Mouse (Mus musculus) G1E (cell line): ENCODE data around the gene Cdc42se2. TPM values are rescaled to one million over a fixed set of nuclear protein-coding genes. Genes with fewer than 3 reads are reported as not detected.

Experiments
- ATAC-seq: 2 replicates; pipeline ENCODE4 v1.8.0; 2016; ENCODE audit warnings: mild to moderate bottlenecking; ENCODE audit not compliant: insufficient number of reproducible peaks, poor library complexity, low FRiP score, severe bottlenecking; ENCODE audit errors: extremely low read depth
- DNase-seq: peaks from one replicate; pipeline ENCODE4 v3.0.0; 2012; ENCODE audit warnings: low spot score
- H3K27me3 ChIP-seq: 2 replicates; pipeline ENCODE4 v1.6.1; 2012; ENCODE audit warnings: mild to moderate bottlenecking, low read length, inconsistent platforms; ENCODE audit not compliant: insufficient read depth
- H3K36me3 ChIP-seq: replicated peaks from 2 replicates; pipeline ENCODE3; 2012; ENCODE audit warnings: mild to moderate bottlenecking, inconsistent platforms
- H3K4me1 ChIP-seq: 2 replicates; pipeline ENCODE4 v1.6.1; 2012; ENCODE audit warnings: low read depth, low read length, inconsistent platforms, mixed read lengths; ENCODE audit not compliant: insufficient read depth
- H3K4me3 ChIP-seq: 2 replicates; pipeline ENCODE4 v1.5.1; 2012; ENCODE audit warnings: low read depth, mild to moderate bottlenecking, inconsistent platforms, low read length, moderate library complexity, mixed read lengths
- H3K9me3 ChIP-seq: replicated peaks from 2 replicates; pipeline ENCODE4 v1.6.1; 2012; ENCODE audit warnings: inconsistent platforms
- CTCF ChIP-seq: IDR thresholded peaks from 2 replicates; pipeline ENCODE4 v1.5.1; 2012; ENCODE audit warnings: low read depth, low read length, inconsistent platforms, mixed read lengths
- GATA1 ChIP-seq: IDR thresholded peaks from 2 replicates; pipeline ENCODE4 v1.6.1; 2012; ENCODE audit warnings: borderline replicate concordance, low read length, inconsistent platforms, mixed read lengths
- GATA2 ChIP-seq: IDR thresholded peaks from 2 replicates; pipeline ENCODE4 v1.6.1; 2012; ENCODE audit warnings: low read depth, low read length, inconsistent platforms, borderline replicate concordance
- POLR2AphosphoS5 ChIP-seq: IDR thresholded peaks from 2 replicates; pipeline ENCODE4 v1.6.1; 2012; ENCODE audit warnings: low read depth, low read length, inconsistent platforms; ENCODE audit not compliant: insufficient replicate concordance
- TAL1 ChIP-seq: conservative IDR thresholded peaks from 2 replicates; pipeline ENCODE4 v1.6.1; 2012; ENCODE audit warnings: low read depth, low read length, inconsistent platforms, mixed read lengths
- polyA plus RNA-seq: library from polyadenylated mRNA; stranded (reverse); fragments of >175 nt; gene quantifications from 2 replicates; pipeline ENCODE4 v1.2.3, GENCODE M21; 2012
- total RNA-seq, 2 experiments: library from RNA; stranded (forward) in 1 of 2; stranded (reverse) in 1 of 2; fragments of 200-1000 nt in 1 of 2; fragments of >200 nt in 1 of 2; fragmentation: Nextera tagmentation in 1 of 2; gene quantifications; 2 replicates each; pipeline ENCODE4 v1.2.3; 2014 to 2017

Cdc42se2 gene
- total and polyA plus RNA-seq, 3 experiments, result 5.0 to 32.9 (median 25.0) TPM

DNA sequence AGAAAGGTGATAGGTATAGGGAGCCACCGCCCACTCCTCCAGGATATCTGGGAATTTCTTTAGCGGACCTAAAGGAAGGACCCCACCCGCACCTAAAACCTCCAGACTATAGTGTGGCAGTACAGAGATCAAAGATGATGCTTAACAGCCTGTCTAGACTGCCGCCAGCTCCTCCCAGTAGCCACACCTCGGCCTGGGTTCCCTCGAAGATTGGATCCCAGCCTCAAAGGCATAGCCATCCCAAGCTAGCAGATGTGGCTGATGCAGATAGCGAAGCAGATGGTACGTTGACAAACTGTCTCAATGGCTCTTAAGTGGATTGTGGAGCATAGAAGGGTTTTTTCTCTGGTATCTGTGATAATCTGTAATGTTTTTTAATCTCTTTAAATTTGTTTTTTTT is 93.2 kb downstream of the Cdc42se2 start:
- ATAC-seq, result no peak
- H3K4me1 ChIP-seq, result peaks cover 2% of the 10 kb centered on the region; the same call in 1 of the 2 replicates
- no peak overlapping the region for H3K4me3 ChIP-seq
- peaks cover 84% of the 10 kb centered on the region for H3K36me3 ChIP-seq
- no peaks in the 10 kb centered on the region for H3K27me3 ChIP-seq
- no peaks in the 10 kb centered on the region for H3K9me3 ChIP-seq
- no peak for DNase-seq
- TF ChIP-seq GATA1, result no peak
- no peak for TF ChIP-seq TAL1

DNA sequence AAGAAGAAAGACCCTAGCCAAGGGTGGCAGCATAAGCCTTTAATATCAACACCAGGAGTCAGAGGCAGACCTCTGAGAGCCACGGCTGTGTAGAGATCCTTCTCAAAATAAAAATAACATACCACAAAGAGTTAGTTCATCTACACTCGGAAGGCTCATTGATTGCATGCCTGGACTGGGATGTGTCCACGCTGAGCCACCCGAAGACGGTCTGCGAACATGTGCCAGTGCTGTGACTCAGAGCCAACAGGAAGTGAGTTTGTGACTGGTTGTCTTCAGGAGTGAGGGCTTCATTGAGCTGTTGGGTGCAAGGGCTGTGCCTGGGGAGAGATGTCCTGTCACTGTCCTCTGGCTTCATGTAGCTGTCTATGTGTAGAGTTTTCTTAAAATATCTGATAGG is 93.8 kb downstream of the Cdc42se2 start:
- Histone ChIP-seq H3K36me3 (peaks cover 87% of the 10 kb centered on the region), H3K9me3 (no peaks in the 10 kb centered on the region), H3K27me3 (no peaks in the 10 kb centered on the region), H3K4me3 (no peak overlapping the region), H3K4me1 (peaks cover 2% of the 10 kb centered on the region; the same call in 1 of the 2 replicates)
- ATAC-seq, result no peak
- no peak for TF ChIP-seq TAL1
- TF ChIP-seq CTCF, result no peak
- no peak for TF ChIP-seq GATA2
- no peak for TF ChIP-seq POLR2AphosphoS5
- TF ChIP-seq GATA1, result no peak
- no peak for DNase-seq

DNA sequence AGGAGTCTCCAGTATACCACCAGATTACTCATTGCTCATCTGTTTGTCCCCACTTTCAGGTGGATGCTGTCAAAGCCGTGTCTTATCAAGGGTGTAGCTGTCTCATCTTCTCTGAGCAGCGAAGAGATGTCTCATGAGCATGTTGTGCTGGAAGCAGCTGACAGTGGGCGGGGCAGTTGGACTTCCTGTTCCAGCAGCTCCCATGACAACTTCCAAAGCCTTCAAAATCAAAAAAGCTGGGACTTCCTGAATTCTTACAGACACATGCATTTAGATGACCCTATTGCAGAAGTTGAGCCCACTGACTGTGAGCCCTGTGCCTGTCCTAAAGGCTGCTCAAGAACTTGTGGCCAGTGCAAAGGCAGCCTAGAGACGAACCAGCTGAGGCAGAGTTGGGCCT is 96.3 kb downstream of the Cdc42se2 start:
- Histone ChIP-seq H3K27me3 (no peaks in the 10 kb centered on the region), H3K4me3 (no peak overlapping the region), H3K4me1 (peaks cover 2% of the 10 kb centered on the region; the same call in 1 of the 2 replicates), H3K9me3 (no peaks in the 10 kb centered on the region), H3K36me3 (peaks cover 86% of the 10 kb centered on the region)
- DNase-seq, result no peak
- no peak for TF ChIP-seq GATA2
- no peak for TF ChIP-seq POLR2AphosphoS5
- no peak for TF ChIP-seq TAL1
- TF ChIP-seq GATA1, result no peak
- no peak for TF ChIP-seq CTCF
- no peak for ATAC-seq

DNA sequence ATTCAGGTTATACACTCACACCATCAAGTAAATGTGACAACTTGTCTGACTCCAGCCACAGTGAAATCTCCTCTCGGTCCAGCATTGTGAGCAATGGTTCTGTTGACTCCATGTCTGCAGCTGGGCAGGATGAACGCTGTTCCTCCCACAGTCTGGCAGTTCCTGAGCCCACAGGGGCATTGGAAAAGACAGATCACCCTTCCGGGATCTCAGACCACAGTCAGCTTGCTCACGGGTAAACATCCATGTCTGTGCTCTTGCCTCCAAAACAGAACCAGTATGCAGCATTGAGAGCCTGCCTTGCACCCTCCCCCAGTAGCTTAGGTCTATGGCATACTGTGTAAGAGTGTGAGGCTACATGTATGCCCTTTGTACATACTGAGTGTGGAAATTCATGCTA is 97.3 kb downstream of the Cdc42se2 start:
- Histone ChIP-seq H3K36me3 (peaks cover 86% of the 10 kb centered on the region), H3K9me3 (no peaks in the 10 kb centered on the region), H3K4me3 (no peak overlapping the region), H3K4me1 (peaks cover 2% of the 10 kb centered on the region; the same call in 1 of the 2 replicates), H3K27me3 (no peaks in the 10 kb centered on the region)
- DNase-seq (no peak), ATAC-seq (no peak)
- TF ChIP-seq GATA1 (no peak), POLR2AphosphoS5 (no peak), GATA2 (no peak), CTCF (no peak), TAL1 (no peak)

DNA sequence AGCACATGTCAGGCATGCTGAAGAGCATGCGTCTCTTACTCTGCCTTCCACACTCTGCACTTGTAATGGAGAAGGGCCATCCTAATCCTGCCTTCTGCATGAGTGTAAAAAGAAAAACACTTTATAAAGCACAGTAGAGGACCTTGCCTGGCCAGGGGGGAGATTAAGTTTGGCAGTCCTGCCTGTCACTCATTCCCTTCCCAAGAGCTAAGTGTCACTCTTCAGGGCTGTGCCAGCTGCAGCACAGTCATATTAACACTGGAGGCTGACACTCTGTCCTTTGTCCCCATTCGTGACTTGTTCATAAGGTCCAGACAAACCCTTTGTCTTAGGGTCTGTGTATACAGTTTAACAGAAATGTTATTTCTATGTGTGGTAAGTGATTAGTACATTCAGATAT is 102.6 kb downstream of the Cdc42se2 start:
- H3K9me3 ChIP-seq, result 0 out of 2 replicates have a peak, but pooled peaks cover 2% of the 10 kb centered on the region
- H3K4me1 ChIP-seq, result no peaks in the 10 kb centered on the region
- ATAC-seq (no peak), DNase-seq (no peak)
- H3K27me3 ChIP-seq, result no peaks in the 10 kb centered on the region
- peaks cover 83% of the 10 kb centered on the region for H3K36me3 ChIP-seq
- TF ChIP-seq CTCF (no peak), GATA2 (no peak), GATA1 (no peak), TAL1 (no peak), POLR2AphosphoS5 (no peak)
- no peak overlapping the region for H3K4me3 ChIP-seq

DNA sequence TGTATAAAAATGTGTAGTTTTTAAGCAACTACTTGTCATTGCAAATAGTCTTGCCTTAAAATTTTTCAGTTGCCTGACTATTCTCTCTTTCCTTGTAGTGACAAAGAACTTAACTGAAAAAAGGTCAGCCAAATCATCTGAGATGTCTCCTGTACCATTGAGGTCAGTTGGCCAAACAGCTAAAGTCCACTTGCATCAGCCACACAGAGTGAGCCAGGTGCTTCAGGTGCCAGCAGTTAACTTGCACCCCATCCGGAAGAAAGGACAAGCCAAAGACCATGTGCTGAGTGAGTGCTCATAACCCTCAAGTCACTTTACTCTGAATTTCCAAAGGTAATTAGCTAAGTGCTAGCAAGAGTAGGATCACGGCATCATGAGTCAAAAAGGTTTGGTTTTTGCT is 108.3 kb downstream of the Cdc42se2 start:
- no peaks in the 10 kb centered on the region for H3K4me1 ChIP-seq
- no peak overlapping the region for H3K4me3 ChIP-seq
- no peaks in the 10 kb centered on the region for H3K27me3 ChIP-seq
- ATAC-seq (no peak), DNase-seq (no peak)
- TF ChIP-seq CTCF, result no peak
- H3K9me3 ChIP-seq, result 0 out of 2 replicates have a peak, but pooled peaks cover 2% of the 10 kb centered on the region
- peaks cover 77% of the 10 kb centered on the region for H3K36me3 ChIP-seq

DNA sequence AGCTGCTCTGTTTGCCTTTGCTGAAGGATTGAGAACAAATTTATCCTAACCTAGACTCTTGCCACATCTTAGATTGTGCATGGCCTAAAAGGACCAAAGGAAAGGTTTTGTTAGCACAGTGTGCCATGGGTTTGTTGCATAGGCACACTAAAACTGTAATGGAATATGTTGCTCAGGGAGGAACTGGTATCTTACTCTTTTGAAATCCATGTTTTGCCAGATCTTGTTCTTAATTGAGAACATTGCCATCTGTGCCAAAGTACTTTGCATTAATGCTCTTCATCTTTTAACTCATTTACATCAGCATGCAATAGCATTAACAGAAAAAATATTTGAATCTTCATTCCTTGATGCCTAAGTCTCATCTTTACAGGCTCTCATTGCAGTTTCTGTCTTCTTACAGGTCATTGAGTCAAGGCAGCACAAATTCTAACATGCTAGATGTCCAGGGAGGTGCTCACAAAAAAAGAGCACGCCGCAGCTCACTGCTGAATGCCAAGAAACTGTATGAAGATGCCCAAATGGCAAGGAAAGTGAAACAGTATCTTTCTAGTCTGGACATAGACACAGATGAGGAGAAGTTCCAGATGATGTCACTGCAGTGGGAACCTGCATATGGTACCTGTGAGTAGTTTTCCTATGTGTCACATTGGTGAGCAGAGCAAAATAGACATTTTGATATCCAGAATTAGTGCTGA is 111.5 kb downstream of the Cdc42se2 start:
- no peak for ATAC-seq
- no peaks in the 10 kb centered on the region for H3K4me1 ChIP-seq
- no peaks in the 10 kb centered on the region for H3K9me3 ChIP-seq
- no peak overlapping the region for H3K4me3 ChIP-seq
- DNase-seq, result no peak
- TF ChIP-seq CTCF (no peak), GATA1 (no peak), TAL1 (no peak), GATA2 (no peak), POLR2AphosphoS5 (no peak)
- H3K36me3 ChIP-seq, result peaks cover 68% of the 10 kb centered on the region
- no peaks in the 10 kb centered on the region for H3K27me3 ChIP-seq
